Mouse (Mus musculus): Measurements from ENCODE around the gene Matk.

Gene Matk

GRCm38 (mm10) chr10:81287513-81288157, 34.9 kb downstream of the Matk start:
- peak; percentile 61 to 67 for DNase-seq

GRCm38 (mm10) chr10:81288601-81289000, 35.9 kb downstream of the Matk start:
- DNase-seq: no peak

GRCm38 (mm10) chr10:81289278-81289677, 36.5 kb downstream of the Matk start:
- DNase-seq: peak; percentile 65 to 72

GRCm38 (mm10) chr10:81289811-81290210, 37.1 kb downstream of the Matk start:
- peak; percentile 79 to 81 for DNase-seq

GRCm38 (mm10) chr10:81290698-81291460, 38.1 kb downstream of the Matk start:
- peak; percentile 74 to 81 for DNase-seq

GRCm38 (mm10) chr10:81291511-81292104, 38.9 kb downstream of the Matk start, which contains the start of gene Tjp3:
Tjp3 (minus strand) TSS chr10:81291581.
- no peak for DNase-seq

- peak; percentile 100 for DNase-seq
Observed at GRCm38 (mm10) chr10:81292554-81293333, 40.0 kb downstream of the Matk start, which contains the start of gene Pip5k1c. Pip5k1c (plus strand) TSS chr10:81292963.

GRCm38 (mm10) chr10:81293334-81294030, 40.7 kb downstream of the Matk start:
- DNase-seq: no peak

GRCm38 (mm10) chr10:81294442-81294841, 41.7 kb downstream of the Matk start:
- DNase-seq: no peak

- DNase-seq: no peak
Observed at GRCm38 (mm10) chr10:81295185-81295584, 42.5 kb downstream of the Matk start.

GRCm38 (mm10) chr10:81297246-81297645, 44.5 kb downstream of the Matk start:
- no peak for DNase-seq

GRCm38 (mm10) chr10:81297845-81298244, 45.1 kb downstream of the Matk start:
- DNase-seq: peak; percentile 85

GRCm38 (mm10) chr10:81298369-81299100, 45.8 kb downstream of the Matk start:
- DNase-seq: peak in 1 of 2 experiments; percentile 72

GRCm38 (mm10) chr10:81299585-81300351, 47.0 kb downstream of the Matk start:
- DNase-seq: no peak

GRCm38 (mm10) chr10:81300352-81300907, 47.7 kb downstream of the Matk start:
- no peak for DNase-seq

GRCm38 (mm10) chr10:81301321-81301720, 48.6 kb downstream of the Matk start:
- DNase-seq: no peak

- no peak for DNase-seq
Observed at GRCm38 (mm10) chr10:81302288-81302687, 49.6 kb downstream of the Matk start.

GRCm38 (mm10) chr10:81302781-81303218, 50.1 kb downstream of the Matk start:
- DNase-seq: no peak

GRCm38 (mm10) chr10:81303258-81303657, 50.5 kb downstream of the Matk start:
- DNase-seq: no peak

- no peak for DNase-seq
Observed at GRCm38 (mm10) chr10:81303761-81304160, 51.0 kb downstream of the Matk start.
